Mouse (Mus musculus): ENCODE results near the gene Wwc1.

Gene Wwc1

GRCm38 (mm10) chr11:35980411-35980917 lies at the start of gene Wwc1:
Wwc1 (minus strand) TSS chr11:35980527.
- peak; percentile 85 for DNase-seq (ENCODE audit: low spot score)

GRCm38 (mm10) chr11:36020009-36020408 lies 39.7 kb upstream of the Wwc1 start:
- DNase-seq (ENCODE audit: low spot score), result no peak

GRCm38 (mm10) chr11:36013179-36013578 lies 32.9 kb upstream of the Wwc1 start:
- no peak for DNase-seq (ENCODE audit: low spot score)

- no peak for DNase-seq (ENCODE audit: low spot score)
Measured at GRCm38 (mm10) chr11:36009281-36010208, 29.2 kb upstream of the Wwc1 start.

GRCm38 (mm10) chr11:36002900-36003299 lies 22.6 kb upstream of the Wwc1 start:
- DNase-seq (ENCODE audit: low spot score), result peak; percentile 47

- DNase-seq (ENCODE audit: low spot score), result peak; percentile 99
Measured at GRCm38 (mm10) chr11:36001282-36001970, 21.1 kb upstream of the Wwc1 start.

GRCm38 (mm10) chr11:36000585-36001281 lies 20.4 kb upstream of the Wwc1 start:
- peak; percentile 81 for DNase-seq (ENCODE audit: low spot score)

- DNase-seq (ENCODE audit: low spot score), result peak; percentile 89
Measured at GRCm38 (mm10) chr11:36000038-36000437, 19.7 kb upstream of the Wwc1 start.

GRCm38 (mm10) chr11:35998048-35998447 lies 17.7 kb upstream of the Wwc1 start:
- peak; percentile 77 for DNase-seq (ENCODE audit: low spot score)

GRCm38 (mm10) chr11:35995310-35995709 lies 15.0 kb upstream of the Wwc1 start:
- DNase-seq (ENCODE audit: low spot score), result no peak

- no peak for DNase-seq (ENCODE audit: low spot score)
Measured at GRCm38 (mm10) chr11:35991846-35992245, 11.5 kb upstream of the Wwc1 start.

- DNase-seq (ENCODE audit: low spot score), result no peak
Measured at GRCm38 (mm10) chr11:35989967-35990366, 9.6 kb upstream of the Wwc1 start.

- peak; percentile 92 for DNase-seq (ENCODE audit: low spot score)
Measured at GRCm38 (mm10) chr11:35985841-35986393, 5.6 kb upstream of the Wwc1 start.

GRCm38 (mm10) chr11:35982734-35983133 lies 2.4 kb upstream of the Wwc1 start:
- peak; percentile 66 for DNase-seq (ENCODE audit: low spot score)

- DNase-seq (ENCODE audit: low spot score), result peak; percentile 56
Measured at GRCm38 (mm10) chr11:35979733-35980410, 455 bp downstream of the Wwc1 start.

GRCm38 (mm10) chr11:35979266-35979732 lies 1.0 kb downstream of the Wwc1 start:
- DNase-seq (ENCODE audit: low spot score), result peak; percentile 44

GRCm38 (mm10) chr11:35977796-35978195 lies 2.5 kb downstream of the Wwc1 start:
- no peak for DNase-seq (ENCODE audit: low spot score)

- DNase-seq (ENCODE audit: low spot score), result no peak
Measured at GRCm38 (mm10) chr11:35977096-35977495, 3.2 kb downstream of the Wwc1 start.

GRCm38 (mm10) chr11:35976482-35976881 lies 3.8 kb downstream of the Wwc1 start:
- DNase-seq (ENCODE audit: low spot score), result no peak

- no peak for DNase-seq (ENCODE audit: low spot score)
Measured at GRCm38 (mm10) chr11:35974632-35975450, 5.5 kb downstream of the Wwc1 start.

All from MN1 (cell line).